Mouse (Mus musculus) G1E (cell line): ENCODE measurements at regions not wholly inside any gene's neighbourhood (a gene's known extent, or its start where the extent isn't known, plus 50 kb on each side); places are given as distances from the start of the nearest gene placed in this dataset.

Experiments
- ATAC-seq: 2 replicates; pipeline ENCODE4 v1.8.0; 2016; ENCODE audit warnings: mild to moderate bottlenecking; ENCODE audit not compliant: insufficient number of reproducible peaks, poor library complexity, low FRiP score, severe bottlenecking; ENCODE audit errors: extremely low read depth
- DNase-seq: peaks from one replicate; pipeline ENCODE4 v3.0.0; 2012; ENCODE audit warnings: low spot score
- H3K27me3 ChIP-seq: 2 replicates; pipeline ENCODE4 v1.6.1; 2012; ENCODE audit warnings: mild to moderate bottlenecking, low read length, inconsistent platforms; ENCODE audit not compliant: insufficient read depth
- H3K36me3 ChIP-seq: replicated peaks from 2 replicates; pipeline ENCODE3; 2012; ENCODE audit warnings: mild to moderate bottlenecking, inconsistent platforms
- H3K4me1 ChIP-seq: 2 replicates; pipeline ENCODE4 v1.6.1; 2012; ENCODE audit warnings: low read depth, low read length, inconsistent platforms, mixed read lengths; ENCODE audit not compliant: insufficient read depth
- H3K4me3 ChIP-seq: 2 replicates; pipeline ENCODE4 v1.5.1; 2012; ENCODE audit warnings: low read depth, mild to moderate bottlenecking, inconsistent platforms, low read length, moderate library complexity, mixed read lengths
- H3K9me3 ChIP-seq: replicated peaks from 2 replicates; pipeline ENCODE4 v1.6.1; 2012; ENCODE audit warnings: inconsistent platforms
- CTCF ChIP-seq: IDR thresholded peaks from 2 replicates; pipeline ENCODE4 v1.5.1; 2012; ENCODE audit warnings: low read depth, low read length, inconsistent platforms, mixed read lengths
- GATA1 ChIP-seq: IDR thresholded peaks from 2 replicates; pipeline ENCODE4 v1.6.1; 2012; ENCODE audit warnings: borderline replicate concordance, low read length, inconsistent platforms, mixed read lengths
- GATA2 ChIP-seq: IDR thresholded peaks from 2 replicates; pipeline ENCODE4 v1.6.1; 2012; ENCODE audit warnings: low read depth, low read length, inconsistent platforms, borderline replicate concordance
- POLR2AphosphoS5 ChIP-seq: IDR thresholded peaks from 2 replicates; pipeline ENCODE4 v1.6.1; 2012; ENCODE audit warnings: low read depth, low read length, inconsistent platforms; ENCODE audit not compliant: insufficient replicate concordance
- TAL1 ChIP-seq: conservative IDR thresholded peaks from 2 replicates; pipeline ENCODE4 v1.6.1; 2012; ENCODE audit warnings: low read depth, low read length, inconsistent platforms, mixed read lengths

DNA sequence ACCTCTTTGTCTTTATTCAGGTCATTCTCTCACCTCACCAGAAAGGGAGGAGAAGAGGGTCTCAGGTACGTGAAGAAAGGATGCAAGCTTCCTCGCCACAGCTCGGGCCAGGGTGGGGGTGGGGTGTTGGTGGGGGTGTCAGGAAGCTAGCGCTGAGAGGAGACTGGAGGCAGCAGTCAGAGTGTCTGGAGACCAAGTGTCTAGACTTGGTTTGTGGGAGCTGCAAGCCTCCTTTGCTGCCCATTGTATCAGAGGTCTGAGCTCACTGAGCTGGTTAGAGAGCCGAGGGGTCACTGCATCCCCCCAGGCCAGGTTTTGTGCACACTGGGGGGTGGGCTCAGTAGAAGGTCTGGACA, 159.4 kb upstream of the Myt1l start:
- Histone ChIP-seq H3K4me3 (no peak overlapping the region), H3K36me3 (no peaks in the 10 kb centered on the region), H3K27me3 (no peaks in the 10 kb centered on the region), H3K9me3 (peaks cover 72% of the 10 kb centered on the region), H3K4me1 (no peaks in the 10 kb centered on the region)
- TF ChIP-seq GATA1 (no peak), GATA2 (no peak), TAL1 (no peak), CTCF (no peak), POLR2AphosphoS5 (no peak)
- ATAC-seq (no peak), DNase-seq (no peak)

DNA sequence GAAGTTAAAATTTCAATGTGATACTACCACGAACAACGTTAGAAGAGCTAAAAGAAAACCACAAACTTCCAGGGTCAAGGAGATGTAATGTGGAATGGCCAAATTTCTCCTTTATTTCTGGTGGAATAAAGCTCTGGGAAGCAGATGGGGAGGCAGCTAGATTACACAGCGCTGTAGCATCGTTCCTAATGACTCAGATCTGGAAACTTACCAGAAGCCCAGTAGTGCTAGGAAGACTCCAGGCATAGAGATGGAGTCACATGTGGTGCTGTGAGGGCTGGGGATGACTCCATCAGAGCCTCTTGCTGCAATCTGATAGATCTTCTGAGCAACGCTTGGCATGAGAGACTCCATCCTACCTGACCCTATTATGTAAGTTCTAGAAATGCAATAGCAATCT, 136.4 kb upstream of the Myt1l start:
- no peak for TF ChIP-seq GATA2
- no peak overlapping the region for H3K4me3 ChIP-seq
- no peaks in the 10 kb centered on the region for H3K27me3 ChIP-seq
- DNase-seq (no peak), ATAC-seq (no peak)
- peaks cover 36% of the 10 kb centered on the region for H3K9me3 ChIP-seq
- no peaks in the 10 kb centered on the region for H3K4me1 ChIP-seq
- no peaks in the 10 kb centered on the region for H3K36me3 ChIP-seq

- Histone ChIP-seq H3K4me1 (no peaks in the 10 kb centered on the region), H3K27me3 (no peaks in the 10 kb centered on the region), H3K9me3 (peaks cover 46% of the 10 kb centered on the region), H3K4me3 (no peak overlapping the region), H3K36me3 (no peaks in the 10 kb centered on the region)
- DNase-seq (no peak), ATAC-seq (no peak)
- TF ChIP-seq GATA2 (no peak), POLR2AphosphoS5 (no peak)
Measured at GRCm38 (mm10) chr12:29394271-29394670, 133.9 kb upstream of the Myt1l start.

DNA sequence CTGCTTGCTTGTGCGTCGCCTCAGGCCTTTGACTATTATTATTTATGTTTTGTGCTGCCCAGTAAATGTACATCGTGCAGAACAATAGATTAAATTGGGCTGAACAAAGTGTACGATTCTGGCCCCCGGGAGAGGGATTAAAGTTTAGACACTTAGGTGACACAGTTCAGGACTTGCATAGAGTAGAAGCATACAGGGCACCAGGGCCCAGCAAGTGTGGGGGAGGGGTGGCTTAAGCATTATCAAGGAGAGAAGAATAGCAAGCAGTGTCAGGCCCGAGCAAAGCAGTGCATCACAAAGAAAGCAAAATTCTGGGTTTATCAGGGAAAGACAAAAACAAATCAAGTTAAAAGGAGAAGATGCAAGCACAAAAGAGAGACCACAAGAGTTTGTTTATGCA, 133.3 kb upstream of the Myt1l start:
- no peaks in the 10 kb centered on the region for H3K36me3 ChIP-seq
- ATAC-seq (no peak), DNase-seq (no peak)
- H3K4me1 ChIP-seq, result no peaks in the 10 kb centered on the region
- peaks cover 46% of the 10 kb centered on the region for H3K9me3 ChIP-seq
- H3K4me3 ChIP-seq, result no peak overlapping the region
- H3K27me3 ChIP-seq, result no peaks in the 10 kb centered on the region
- TF ChIP-seq TAL1 (no peak), GATA1 (no peak), POLR2AphosphoS5 (no peak), GATA2 (no peak), CTCF (no peak)

GRCm38 (mm10) chr12:29395401-29395982, 132.7 kb upstream of the Myt1l start:
- peaks cover 44% of the 10 kb centered on the region for H3K9me3 ChIP-seq
- TF ChIP-seq GATA1, result no peak
- TF ChIP-seq POLR2AphosphoS5, result no peak
- no peak for TF ChIP-seq GATA2
- TF ChIP-seq CTCF, result no peak
- no peak for TF ChIP-seq TAL1
- DNase-seq (no peak), ATAC-seq (no peak)
- no peak overlapping the region for H3K4me3 ChIP-seq
- H3K36me3 ChIP-seq, result no peaks in the 10 kb centered on the region
- no peaks in the 10 kb centered on the region for H3K27me3 ChIP-seq
- H3K4me1 ChIP-seq, result no peaks in the 10 kb centered on the region

GRCm38 (mm10) chr12:29404434-29404833, 123.8 kb upstream of the Myt1l start:
- TF ChIP-seq GATA2 (no peak), POLR2AphosphoS5 (no peak), GATA1 (no peak), TAL1 (no peak), CTCF (no peak)
- Histone ChIP-seq H3K36me3 (no peaks in the 10 kb centered on the region), H3K4me1 (no peaks in the 10 kb centered on the region), H3K27me3 (no peaks in the 10 kb centered on the region), H3K4me3 (no peak overlapping the region), H3K9me3 (peaks cover 31% of the 10 kb centered on the region)
- no peak for ATAC-seq
- no peak for DNase-seq

DNA sequence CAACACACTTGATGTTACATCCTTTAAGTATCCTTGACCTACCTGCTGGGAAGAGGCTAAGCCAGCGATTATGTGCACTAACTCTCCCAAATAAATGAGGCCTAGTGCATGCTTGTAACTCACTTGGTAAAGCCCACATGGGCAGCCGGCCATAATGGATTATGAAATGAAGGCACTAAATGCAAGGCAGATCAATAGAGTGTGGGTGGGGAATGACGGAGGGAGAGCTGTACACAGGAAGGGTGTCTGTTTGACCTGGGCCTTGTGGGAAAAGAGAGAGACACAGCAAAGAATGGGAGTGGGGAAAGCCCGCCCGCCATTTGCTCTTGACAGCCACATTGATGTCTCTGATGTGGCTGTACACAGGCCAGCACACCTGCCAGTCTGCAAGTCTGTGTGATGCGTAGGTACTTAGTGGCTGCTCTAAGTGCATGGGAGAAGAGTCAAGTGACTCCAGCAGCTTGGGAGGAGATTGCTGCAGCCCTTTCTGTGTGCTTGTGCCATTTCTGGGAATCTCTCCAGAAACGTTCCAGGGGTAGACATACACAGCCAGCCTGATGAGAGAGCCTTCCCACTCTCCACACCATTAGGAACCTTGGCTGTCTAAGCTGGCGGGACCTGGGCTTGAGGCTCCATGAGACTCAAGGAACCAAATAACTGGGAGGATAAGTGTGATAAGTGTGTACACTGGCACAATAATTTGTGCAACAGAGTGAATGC, 118.7 kb upstream of the Myt1l start:
- no peaks in the 10 kb centered on the region for H3K4me1 ChIP-seq
- no peak for TF ChIP-seq GATA1
- no peak for TF ChIP-seq TAL1
- no peak for TF ChIP-seq POLR2AphosphoS5
- no peak for TF ChIP-seq CTCF
- no peak for TF ChIP-seq GATA2
- no peak for DNase-seq
- peaks cover 48% of the 10 kb centered on the region for H3K9me3 ChIP-seq
- no peak for ATAC-seq
- no peaks in the 10 kb centered on the region for H3K27me3 ChIP-seq
- H3K36me3 ChIP-seq, result no peaks in the 10 kb centered on the region
- no peak overlapping the region for H3K4me3 ChIP-seq
